Mouse (Mus musculus): ENCODE results near the gene Crat.
A peak's percentile ranks its signal among the peaks of the same experiment; 100 is the strongest.

Gene Crat

GRCm38 (mm10) chr2:30415157-30415935, at the start of gene Crat:
Gene Crat, minus strand, starts transcription at chr2:30415813.
- peak; percentile 92 for DNase-seq

GRCm38 (mm10) chr2:30464411-30464810, 48.8 kb upstream of the Crat start:
- DNase-seq, result no peak

GRCm38 (mm10) chr2:30463904-30464330, 48.3 kb upstream of the Crat start:
- DNase-seq, result peak; percentile 74

- no peak for DNase-seq
Observed at GRCm38 (mm10) chr2:30463341-30463761, 47.7 kb upstream of the Crat start.

- DNase-seq, result no peak
Observed at GRCm38 (mm10) chr2:30459241-30459640, 43.6 kb upstream of the Crat start.

GRCm38 (mm10) chr2:30458349-30458748, 42.7 kb upstream of the Crat start:
- DNase-seq, result no peak

- DNase-seq, result no peak
Observed at GRCm38 (mm10) chr2:30456104-30456980, 40.7 kb upstream of the Crat start.

- DNase-seq, result no peak
Observed at GRCm38 (mm10) chr2:30454587-30454986, 39.0 kb upstream of the Crat start.

GRCm38 (mm10) chr2:30453570-30453969, 38.0 kb upstream of the Crat start:
- no peak for DNase-seq

GRCm38 (mm10) chr2:30451525-30451924, 35.9 kb upstream of the Crat start:
- DNase-seq, result no peak

- DNase-seq, result no peak
Observed at GRCm38 (mm10) chr2:30450530-30450929, 34.9 kb upstream of the Crat start.

- no peak for DNase-seq
Observed at GRCm38 (mm10) chr2:30448371-30448770, 32.8 kb upstream of the Crat start.

- DNase-seq, result no peak
Observed at GRCm38 (mm10) chr2:30446891-30447826, 31.5 kb upstream of the Crat start.

GRCm38 (mm10) chr2:30445312-30445711, 29.7 kb upstream of the Crat start:
- peak; percentile 82 for DNase-seq

GRCm38 (mm10) chr2:30444450-30444849, 28.8 kb upstream of the Crat start:
- DNase-seq, result no peak

GRCm38 (mm10) chr2:30444006-30444405, 28.4 kb upstream of the Crat start:
- no peak for DNase-seq

- no peak for DNase-seq
Observed at GRCm38 (mm10) chr2:30443281-30443680, 27.7 kb upstream of the Crat start.

GRCm38 (mm10) chr2:30442498-30442890, 26.9 kb upstream of the Crat start:
- DNase-seq, result no peak

GRCm38 (mm10) chr2:30441518-30442497, 26.2 kb upstream of the Crat start:
- DNase-seq, result peak; percentile 99

GRCm38 (mm10) chr2:30440701-30441517, 25.3 kb upstream of the Crat start:
- DNase-seq, result peak; percentile 95
